Mouse (Mus musculus) heart, embryonic 14.5 days (tissue): ENCODE data around the gene Fgfr2. TPM values are rescaled to one million over a fixed set of nuclear protein-coding genes. Genes with fewer than 3 reads are reported as not detected.
"Not testable (repeated sequence)": the region's sequence is repeated elsewhere in the genome, so short reads cannot be mapped to it uniquely, and the experiment has no call there.

Source experiments
- ATAC-seq: fragments of 200-750 bp; cut with Nextera tagmentation; 2 replicates; pipeline ENCODE4 v1.8.0; 2017; ENCODE audit warnings: low read depth, moderate TSS enrichment; ENCODE audit not compliant: insufficient number of reproducible peaks, insufficient read depth, low FRiP score
- H3K27ac ChIP-seq, 2 experiments: fragments of 200-500 bp in 1 of 2; fragments of 300-500 bp in 1 of 2; sonication (generic) in 1 of 2; replicated peaks in 1 of 2; 2 replicates each; pipeline ENCODE4 v1.5.1; 2012 to 2014; ENCODE audit warnings: low read depth in 2 of 2, low read length in 2 of 2, control low read depth in 1 of 2, mild to moderate bottlenecking in 1 of 2, mixed read lengths in 1 of 2; ENCODE audit not compliant: control insufficient read depth in 1 of 2, insufficient read depth in 1 of 2
- H3K27me3 ChIP-seq: fragments of 300-500 bp; sonication (generic); 2 replicates; pipeline ENCODE4 v1.6.1; 2014; ENCODE audit warnings: mild to moderate bottlenecking, low read length, control low read depth; ENCODE audit not compliant: control insufficient read depth, insufficient read depth
- H3K36me3 ChIP-seq: fragments of 300-500 bp; sonication (generic); 2 replicates; pipeline ENCODE4 v1.6.1; 2014; ENCODE audit warnings: mild to moderate bottlenecking, control low read depth, low read length, mixed read lengths; ENCODE audit not compliant: control insufficient read depth, insufficient read depth
- H3K4me1 ChIP-seq, 2 experiments: fragments of 200-500 bp in 1 of 2; fragments of 300-500 bp in 1 of 2; sonication (generic) in 1 of 2; 2 replicates each; pipeline ENCODE4 v1.6.1; 2012 to 2014; ENCODE audit warnings: low read length in 2 of 2, control low read depth in 1 of 2, mixed read lengths in 1 of 2; ENCODE audit not compliant: control insufficient read depth in 2 of 2, insufficient read depth in 2 of 2
- H3K4me2 ChIP-seq: fragments of 300-500 bp; sonication (generic); 2 replicates; pipeline ENCODE4 v1.6.1; 2014; ENCODE audit warnings: mild to moderate bottlenecking, low read length
- H3K4me3 ChIP-seq, 2 experiments: fragments of 200-500 bp in 1 of 2; fragments of 300-500 bp in 1 of 2; sonication (generic) in 1 of 2; 2 replicates each; pipeline ENCODE4 v1.5.1; 2012 to 2014; ENCODE audit warnings: low read length in 2 of 2, mild to moderate bottlenecking in 2 of 2, control low read depth in 1 of 2, low read depth in 1 of 2, moderate library complexity in 1 of 2; ENCODE audit not compliant: control insufficient read depth in 1 of 2, insufficient read depth in 1 of 2
- H3K9ac ChIP-seq: fragments of 300-500 bp; sonication (generic); 2 replicates; pipeline ENCODE4 v1.6.1; 2014; ENCODE audit warnings: mild to moderate bottlenecking, low read length
- H3K9me3 ChIP-seq: fragments of 300-500 bp; sonication (generic); 2 replicates; pipeline ENCODE4 v1.6.1; 2016; ENCODE audit warnings: low read length, control low read depth; ENCODE audit not compliant: control insufficient read depth
- WGBS: fragments of 180-500 bp; shearing (Covaris S2); extraction: QIAGEN DNeasy Blood & Tissue Kit; methylation state at CpG from one replicate; pipeline ENCODE4 v1.1.7; 2014; 5-methylcytosine and 5-hydroxymethylcytosine counted together
- polyA plus RNA-seq: library from polyadenylated mRNA; unstranded; fragments of >200 nt; fragmentation: Nextera tagmentation; extraction: Ambion mirVana; gene quantifications from 2 replicates; pipeline ENCODE4 v1.2.1, GENCODE M21; 2014

The Fgfr2 gene
- polyA plus RNA-seq, 1 experiment from 2014 or later, result 22.4 TPM

GRCm38 (mm10) chr7:131133181-131133580 is 1990.0 kb downstream of the Fgfr2 start:
- H3K4me3 ChIP-seq, result no peak overlapping the region
- H3K9ac ChIP-seq, result no peak overlapping the region
- H3K9me3 ChIP-seq, result no peaks in the 10 kb centered on the region
- H3K27ac ChIP-seq, result no peak overlapping the region
- WGBS, result 64% methylated on average over 3 of the region's 3 CpGs
- no peaks in the 10 kb centered on the region; a peak in 1 of 4 replicates for H3K4me1 ChIP-seq
- no peaks in the 10 kb centered on the region; the same call in 1 of the 2 replicates for H3K27me3 ChIP-seq
- H3K36me3 ChIP-seq, result no peaks in the 10 kb centered on the region
- H3K4me2 ChIP-seq, result no peak overlapping the region
- ATAC-seq, result no peak

GRCm38 (mm10) chr7:131130021-131130420 is 1993.1 kb downstream of the Fgfr2 start:
- Histone ChIP-seq H3K4me1 (no peaks in the 10 kb centered on the region; a peak in 1 of 4 replicates), H3K27ac (no peak overlapping the region), H3K9me3 (no peaks in the 10 kb centered on the region), H3K36me3 (no peaks in the 10 kb centered on the region), H3K4me3 (no peak overlapping the region), H3K27me3 (no peaks in the 10 kb centered on the region; the same call in 1 of the 2 replicates), H3K9ac (no peak overlapping the region), H3K4me2 (no peak overlapping the region)
- ATAC-seq, result no peak
- WGBS, result 40% methylated on average over 12 of the region's 12 CpGs

- H3K9ac ChIP-seq, result no peak overlapping the region
- no peaks in the 10 kb centered on the region for H3K4me1 ChIP-seq
- no peaks in the 10 kb centered on the region for H3K27me3 ChIP-seq
- H3K27ac ChIP-seq, result no peak overlapping the region
- H3K4me2 ChIP-seq, result no peak overlapping the region
- no peaks in the 10 kb centered on the region for H3K36me3 ChIP-seq
- no peaks in the 10 kb centered on the region for H3K9me3 ChIP-seq
- H3K4me3 ChIP-seq, result no peak overlapping the region
- ATAC-seq, result no peak
- WGBS, result 92% methylated on average over 2 of the region's 2 CpGs
Measured at GRCm38 (mm10) chr7:131122210-131122807, 2000.8 kb downstream of the Fgfr2 start.

- H3K36me3 ChIP-seq, result no peaks in the 10 kb centered on the region
- no peaks in the 10 kb centered on the region for H3K27me3 ChIP-seq
- H3K4me3 ChIP-seq, result no peak overlapping the region
- H3K4me1 ChIP-seq, result 0 out of 4 replicates have a peak, but pooled peaks cover 3 to 8% of the 10 kb centered on the region in 2 experiments
- no peak overlapping the region for H3K4me2 ChIP-seq
- no peak for ATAC-seq
- H3K9ac ChIP-seq, result no peak overlapping the region
- H3K9me3 ChIP-seq, result no peaks in the 10 kb centered on the region
- no peak overlapping the region for H3K27ac ChIP-seq
- WGBS, result 34% methylated on average over 2 of the region's 2 CpGs
Measured at GRCm38 (mm10) chr7:131114434-131114833, 2008.7 kb downstream of the Fgfr2 start.

- WGBS, result 40% methylated on average over 6 of the region's 6 CpGs
- no peaks in the 10 kb centered on the region for H3K27me3 ChIP-seq
- H3K4me3 ChIP-seq, result no peak overlapping the region
- no peaks in the 10 kb centered on the region for H3K9me3 ChIP-seq
- H3K9ac ChIP-seq, result no peak overlapping the region
- no peak overlapping the region for H3K4me2 ChIP-seq
- no peak overlapping the region for H3K27ac ChIP-seq
- 0 out of 4 replicates have a peak, but pooled peaks cover 3 to 8% of the 10 kb centered on the region in 2 experiments for H3K4me1 ChIP-seq
- no peak for ATAC-seq
- H3K36me3 ChIP-seq, result no peaks in the 10 kb centered on the region
Measured at GRCm38 (mm10) chr7:131113676-131114075, 2009.5 kb downstream of the Fgfr2 start.

GRCm38 (mm10) chr7:131112486-131112885 is 2010.7 kb downstream of the Fgfr2 start:
- Histone ChIP-seq H3K9me3 (no peaks in the 10 kb centered on the region), H3K9ac (no peak overlapping the region), H3K4me1 (0 out of 4 replicates have a peak, but pooled peaks cover 3 to 8% of the 10 kb centered on the region in 2 experiments), H3K27me3 (no peaks in the 10 kb centered on the region), H3K36me3 (no peaks in the 10 kb centered on the region), H3K4me2 (no peak overlapping the region), H3K4me3 (no peak overlapping the region), H3K27ac (no peak overlapping the region)
- WGBS, result 32% methylated on average over 3 of the region's 3 CpGs
- no peak for ATAC-seq

GRCm38 (mm10) chr7:131082403-131082802 is 2040.7 kb downstream of the Fgfr2 start:
- not testable (repeated sequence) for ATAC-seq, H3K4me3 ChIP-seq, H3K27ac ChIP-seq, H3K4me1 ChIP-seq, H3K4me2 ChIP-seq, H3K9ac ChIP-seq, H3K9me3 ChIP-seq, H3K27me3 ChIP-seq, H3K36me3 ChIP-seq
- WGBS, result 79% methylated on average over 9 of the region's 9 CpGs

GRCm38 (mm10) chr7:131075956-131076355 is 2047.2 kb downstream of the Fgfr2 start:
- Histone ChIP-seq H3K9me3 (no peaks in the 10 kb centered on the region), H3K4me3 (no peak overlapping the region), H3K4me2 (no peak overlapping the region), H3K9ac (no peak overlapping the region), H3K27me3 (no peaks in the 10 kb centered on the region), H3K36me3 (no peaks in the 10 kb centered on the region), H3K4me1 (no peaks in the 10 kb centered on the region), H3K27ac (no peak overlapping the region)
- ATAC-seq, result no peak
- 0% methylated on average over 1 of the region's 1 CpGs for whole genome bisulfite sequencing
